Mouse (Mus musculus): ENCODE results near the gene 3110018I06Rik. TPM values are rescaled to one million over a fixed set of nuclear protein-coding genes. Genes with fewer than 3 reads are reported as not detected.

The 3110018I06Rik gene
- polyA plus RNA-seq (2012; ENCODE audit: low replicate concordance), result not detected in 2 replicates

DNA sequence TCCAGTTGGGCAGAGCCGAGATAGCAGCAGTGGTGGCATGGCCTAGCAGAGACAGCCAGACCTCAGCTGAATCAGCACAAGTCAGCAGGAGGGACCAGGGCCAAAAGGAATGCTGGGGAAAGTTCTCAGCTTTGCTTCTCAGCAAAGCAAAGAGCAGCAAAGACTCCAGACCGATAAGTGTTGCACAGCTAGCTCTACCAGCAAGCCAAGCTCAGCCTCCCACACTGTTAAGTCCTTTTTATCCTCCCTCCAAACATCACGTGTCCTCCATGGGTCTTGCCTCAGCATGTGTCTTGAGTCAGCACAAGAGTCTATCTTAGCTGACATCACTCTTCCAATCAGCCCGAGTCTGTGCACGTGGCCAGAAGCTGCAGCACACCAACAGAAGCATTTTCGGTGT is at the start of gene 3110018I06Rik:
Gene 3110018I06Rik, plus strand, starts transcription at position 262 of the 400 bp plus-strand sequence.

Measured in leukemia stem cell, adult 10-12 weeks (primary cell).